Mouse (Mus musculus) midbrain, embryonic 16.5 days (tissue): ENCODE measurements around the gene Bcl11b. TPM values are rescaled to one million over a fixed set of nuclear protein-coding genes. Genes with fewer than 3 reads are reported as not detected.

Experiments used
- ATAC-seq: fragments of 200-750 bp; cut with Nextera tagmentation; 2 replicates; pipeline ENCODE4 v1.8.0; 2017; ENCODE audit warnings: moderate TSS enrichment
- H3K27ac ChIP-seq: fragments of 300-500 bp; sonication (generic); 2 replicates; pipeline ENCODE4 v1.5.1; 2014; ENCODE audit warnings: mild to moderate bottlenecking, low read length, mixed read lengths
- H3K27me3 ChIP-seq: fragments of 300-500 bp; sonication (generic); 2 replicates; pipeline ENCODE4 v1.6.1; 2014; ENCODE audit warnings: low read depth, low read length, mixed read lengths; ENCODE audit not compliant: control insufficient read depth, insufficient read depth
- H3K36me3 ChIP-seq: fragments of 300-500 bp; sonication (generic); 2 replicates; pipeline ENCODE4 v1.6.1; 2014; ENCODE audit warnings: mild to moderate bottlenecking, low read length, moderate library complexity, mixed read lengths; ENCODE audit not compliant: control insufficient read depth, insufficient read depth
- H3K4me1 ChIP-seq: fragments of 300-500 bp; sonication (generic); 2 replicates; pipeline ENCODE4 v1.6.1; 2014; ENCODE audit warnings: mild to moderate bottlenecking, low read length, mixed read lengths; ENCODE audit not compliant: control insufficient read depth, insufficient read depth
- H3K4me2 ChIP-seq: fragments of 300-500 bp; sonication (generic); 2 replicates; pipeline ENCODE4 v1.6.1; 2014; ENCODE audit warnings: mild to moderate bottlenecking, low read length, mixed read lengths
- H3K4me3 ChIP-seq: fragments of 300-500 bp; sonication (generic); 2 replicates; pipeline ENCODE4 v1.5.1; 2014; ENCODE audit warnings: low read depth, mild to moderate bottlenecking, low read length, moderate library complexity, mixed read lengths
- H3K9ac ChIP-seq: fragments of 300-500 bp; sonication (generic); 2 replicates; pipeline ENCODE4 v1.6.1; 2014; ENCODE audit warnings: low read depth, low read length, mixed read lengths
- H3K9me3 ChIP-seq: fragments of 300-500 bp; sonication (generic); replicated peaks from 2 replicates; pipeline ENCODE4 v1.6.1; 2014; ENCODE audit warnings: mild to moderate bottlenecking, low read length, mixed read lengths; ENCODE audit not compliant: control insufficient read depth, poor library complexity, severe bottlenecking
- WGBS: fragments of 180-500 bp; shearing (Covaris S2); extraction: QIAGEN DNeasy Blood & Tissue Kit; methylation state at CpG from one replicate; pipeline ENCODE4 v1.1.7; 2014; 5-methylcytosine and 5-hydroxymethylcytosine counted together
- polyA plus RNA-seq: library from polyadenylated mRNA; unstranded; fragments of >200 nt; fragmentation: Nextera tagmentation; extraction: Ambion mirVana; gene quantifications from 2 replicates; pipeline ENCODE4 v1.2.1, GENCODE M21; 2015

The Bcl11b gene
- polyA plus RNA-seq, 1 experiment from 2014 or later, result 23.9 TPM

DNA sequence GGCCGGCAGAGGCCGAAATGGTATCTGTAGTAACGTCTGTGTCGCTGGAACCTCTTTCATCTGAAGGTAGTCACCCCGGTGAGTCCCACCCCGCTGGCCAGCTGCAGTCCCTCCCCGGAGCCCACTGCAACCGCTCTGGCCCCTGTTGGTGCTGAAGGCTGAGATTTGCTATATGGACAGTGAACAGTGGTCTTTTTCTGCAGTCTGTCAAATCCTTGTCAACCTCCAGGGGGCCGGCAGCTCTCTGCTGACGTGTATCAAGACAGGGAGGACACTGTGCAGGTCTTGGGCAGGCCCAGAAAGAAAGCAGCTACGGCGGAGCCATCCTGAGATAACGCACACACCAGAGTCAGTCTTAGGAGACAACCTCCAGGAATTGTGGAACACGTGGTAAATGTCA lies 43.0 kb downstream of the Bcl11b start:
- Histone ChIP-seq H3K9ac (0 out of 2 replicates have a peak overlapping the region, but pooled peaks have one; percentile 36), H3K4me1 (peaks cover 20% of the 10 kb centered on the region)
- ATAC-seq, result no peak

DNA sequence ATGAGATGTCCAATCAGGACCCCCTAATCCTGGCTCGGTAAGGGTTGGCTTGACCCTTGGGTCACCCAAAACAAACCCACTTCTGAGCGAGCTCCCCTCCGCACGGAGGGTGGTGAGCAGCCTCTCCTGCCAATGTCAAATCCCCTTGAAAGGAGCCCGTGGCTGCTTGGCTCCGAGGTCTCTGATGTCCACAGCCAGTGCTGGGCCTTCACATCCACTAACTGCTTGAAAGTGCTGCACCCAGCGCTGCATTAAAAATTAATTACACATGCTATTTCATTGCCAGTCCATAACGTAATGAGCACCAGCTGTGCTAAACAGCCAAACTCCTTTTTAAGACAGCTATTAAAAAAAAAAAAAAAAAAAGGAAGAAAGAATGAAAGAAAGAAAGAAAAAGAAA lies 43.5 kb downstream of the Bcl11b start:
- Histone ChIP-seq H3K4me1 (peaks cover 20% of the 10 kb centered on the region), H3K9me3 (no peaks in the 10 kb centered on the region), H3K36me3 (no peaks in the 10 kb centered on the region), H3K27me3 (no peaks in the 10 kb centered on the region), H3K4me3 (no peak overlapping the region), H3K4me2 (no peak overlapping the region), H3K9ac (no peak overlapping the region), H3K27ac (0 out of 2 replicates have a peak overlapping the region, but pooled peaks have one; percentile 1)
- ATAC-seq, result no peak
- 34% methylated on average over 8 of the region's 8 CpGs for WGBS

More for the DNA sequence above, 43.0 kb downstream of the Bcl11b start:
- H3K27ac ChIP-seq, result no peak overlapping the region
- no peaks in the 10 kb centered on the region for H3K36me3 ChIP-seq
- H3K4me2 ChIP-seq, result no peak overlapping the region
- WGBS, result 51% methylated on average over 14 of the region's 14 CpGs
- H3K4me3 ChIP-seq, result no peak overlapping the region
- H3K9me3 ChIP-seq, result no peaks in the 10 kb centered on the region
- no peaks in the 10 kb centered on the region for H3K27me3 ChIP-seq

- no peak for ATAC-seq
- no peak overlapping the region for H3K9ac ChIP-seq
- no peaks in the 10 kb centered on the region for H3K36me3 ChIP-seq
- WGBS, result 86% methylated on average over 16 of the region's 16 CpGs
- no peak overlapping the region for H3K27ac ChIP-seq
- H3K9me3 ChIP-seq, result no peaks in the 10 kb centered on the region
- peaks cover 24% of the 10 kb centered on the region for H3K4me1 ChIP-seq
- H3K27me3 ChIP-seq, result no peaks in the 10 kb centered on the region
- peak overlapping the region; percentile 42; the same call in 1 of the 2 replicates for H3K4me2 ChIP-seq
- H3K4me3 ChIP-seq, result no peak overlapping the region
Observed at GRCm38 (mm10) chr12:107953044-107953684, 50.2 kb downstream of the Bcl11b start.

GRCm38 (mm10) chr12:107952318-107952724 lies 51.1 kb downstream of the Bcl11b start:
- Histone ChIP-seq H3K27ac (peak overlapping the region; percentile 35; the same call in 1 of the 2 replicates), H3K4me3 (peak overlapping the region; percentile 22), H3K4me2 (peak overlapping the region; percentile 42), H3K4me1 (peaks cover 24% of the 10 kb centered on the region), H3K9ac (peak overlapping the region; percentile 1; the same call in 1 of the 2 replicates), H3K9me3 (no peaks in the 10 kb centered on the region), H3K36me3 (no peaks in the 10 kb centered on the region), H3K27me3 (no peaks in the 10 kb centered on the region)
- peak; percentile 55 for ATAC-seq
- WGBS, result 25% methylated on average over 20 of the region's 20 CpGs

- Histone ChIP-seq H3K4me3 (no peak overlapping the region), H3K9me3 (no peaks in the 10 kb centered on the region), H3K4me2 (peak overlapping the region; percentile 7; the same call in 1 of the 2 replicates), H3K27ac (peak overlapping the region; percentile 10; the same call in 1 of the 2 replicates), H3K9ac (no peak overlapping the region), H3K4me1 (peaks cover 24% of the 10 kb centered on the region), H3K36me3 (no peaks in the 10 kb centered on the region), H3K27me3 (no peaks in the 10 kb centered on the region)
- no peak for ATAC-seq
- 47% methylated on average over 20 of the region's 20 CpGs for WGBS
Observed at GRCm38 (mm10) chr12:107950667-107951179, 52.7 kb downstream of the Bcl11b start.

DNA sequence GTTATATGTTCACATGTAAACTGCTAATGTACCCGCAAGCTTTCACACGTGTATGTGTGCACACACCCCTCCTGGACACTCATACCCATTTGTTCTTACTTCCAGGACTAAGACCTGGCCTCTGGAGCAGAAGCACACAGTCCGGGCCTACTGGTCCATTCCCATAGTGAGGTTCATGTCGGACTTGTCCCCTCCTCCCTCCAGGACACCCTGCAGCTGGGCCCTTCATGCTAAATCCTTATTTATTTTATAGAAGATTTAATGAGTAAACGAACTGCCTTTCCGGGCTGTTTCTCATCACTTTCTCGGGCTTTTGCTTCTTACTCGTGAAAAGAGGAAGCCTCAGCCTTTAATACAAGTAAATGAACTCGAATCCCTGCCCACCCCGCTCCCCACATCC lies 54.0 kb downstream of the Bcl11b start:
- Histone ChIP-seq H3K27me3 (no peaks in the 10 kb centered on the region), H3K9ac (no peak overlapping the region), H3K4me3 (no peak overlapping the region), H3K27ac (no peak overlapping the region), H3K36me3 (no peaks in the 10 kb centered on the region), H3K4me1 (peaks cover 24% of the 10 kb centered on the region), H3K4me2 (no peak overlapping the region), H3K9me3 (no peaks in the 10 kb centered on the region)
- WGBS, result 91% methylated on average over 10 of the region's 10 CpGs
- no peak for ATAC-seq

DNA sequence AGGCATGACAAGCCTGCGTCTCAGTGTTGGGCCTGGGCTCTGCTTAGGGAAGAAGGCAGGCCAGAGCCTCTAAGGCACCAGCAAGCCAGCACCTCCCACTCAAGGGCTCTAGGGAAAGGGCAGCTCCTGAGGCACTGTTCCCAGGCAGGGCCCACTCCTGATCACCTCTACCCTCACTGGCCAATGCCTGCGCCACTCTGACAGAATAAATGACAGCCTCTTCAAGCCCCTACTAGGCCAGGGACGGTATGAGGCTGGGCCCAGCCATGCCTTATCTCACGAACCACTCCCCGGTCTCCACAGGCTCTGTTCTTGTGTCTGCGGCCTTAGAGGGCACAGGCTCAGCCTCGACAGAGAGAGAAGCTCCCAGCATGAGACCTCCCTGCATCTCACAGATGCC lies 61.3 kb downstream of the Bcl11b start:
- no peaks in the 10 kb centered on the region for H3K9me3 ChIP-seq
- H3K4me3 ChIP-seq, result no peak overlapping the region
- H3K4me2 ChIP-seq, result no peak overlapping the region
- no peak overlapping the region for H3K27ac ChIP-seq
- H3K27me3 ChIP-seq, result no peaks in the 10 kb centered on the region
- peaks cover 4% of the 10 kb centered on the region; the same call in 1 of the 2 replicates for H3K4me1 ChIP-seq
- no peaks in the 10 kb centered on the region for H3K36me3 ChIP-seq
- 71% methylated on average over 7 of the region's 7 CpGs for WGBS
- H3K9ac ChIP-seq, result no peak overlapping the region
- ATAC-seq, result no peak

DNA sequence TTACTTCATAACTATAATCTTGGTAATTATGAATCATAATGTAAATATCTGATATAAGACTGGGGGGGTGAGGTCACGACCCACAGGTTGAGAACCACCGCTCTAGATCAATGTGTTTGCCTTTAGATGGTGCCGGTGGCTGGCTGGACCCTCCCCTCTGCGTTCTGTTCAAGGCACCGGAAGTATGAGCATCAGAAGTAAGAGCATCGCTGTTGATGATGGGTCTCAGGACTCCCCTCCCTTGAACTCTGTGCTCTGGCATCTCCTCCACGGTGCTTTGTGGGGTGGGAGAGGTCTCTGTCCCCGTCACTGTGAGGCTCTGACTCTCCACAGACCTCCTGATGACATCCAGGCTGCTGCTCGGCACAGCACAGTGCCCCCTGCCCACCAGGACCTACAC lies 62.6 kb downstream of the Bcl11b start:
- H3K27ac ChIP-seq, result no peak overlapping the region
- 83% methylated on average over 9 of the region's 9 CpGs for WGBS
- no peak for ATAC-seq
- H3K4me2 ChIP-seq, result no peak overlapping the region
- no peak overlapping the region for H3K9ac ChIP-seq
- H3K27me3 ChIP-seq, result no peaks in the 10 kb centered on the region
- no peaks in the 10 kb centered on the region for H3K36me3 ChIP-seq
- peaks cover 8% of the 10 kb centered on the region for H3K4me1 ChIP-seq
- H3K4me3 ChIP-seq, result no peak overlapping the region
- H3K9me3 ChIP-seq, result no peaks in the 10 kb centered on the region

GRCm38 (mm10) chr12:107939177-107939576 lies 64.2 kb downstream of the Bcl11b start:
- H3K4me3 ChIP-seq, result no peak overlapping the region
- no peaks in the 10 kb centered on the region for H3K9me3 ChIP-seq
- no peak for ATAC-seq
- peaks cover 24% of the 10 kb centered on the region for H3K4me1 ChIP-seq
- whole genome bisulfite sequencing, result 69% methylated on average over 4 of the region's 4 CpGs
- H3K9ac ChIP-seq, result no peak overlapping the region
- H3K36me3 ChIP-seq, result no peaks in the 10 kb centered on the region
- no peaks in the 10 kb centered on the region for H3K27me3 ChIP-seq
- H3K27ac ChIP-seq, result no peak overlapping the region
- H3K4me2 ChIP-seq, result no peak overlapping the region
